Mouse (Mus musculus): ENCODE results near the gene Pcnx2. TPM values are rescaled to one million over a fixed set of nuclear protein-coding genes. Genes with fewer than 3 reads are reported as not detected.
A peak's percentile ranks its signal among the peaks of the same experiment; 100 is the strongest.

Gene Pcnx2
- polyA plus RNA-seq, 1 experiment, result 0.01 TPM

- no peak overlapping the region for H3K4me3 ChIP-seq (replicated peaks)
- no peaks in the 10 kb centered on the region for H3K36me3 ChIP-seq (ENCODE audit: control insufficient read depth)
- TF ChIP-seq GATA1 (IDR thresholded peaks at IDR 0.05; ENCODE audit: low read length) (no peak), TAL1 (IDR thresholded peaks at IDR 0.05; ENCODE audit: low read length) (no peak)
- H3K4me1 ChIP-seq (ENCODE audit: control insufficient read depth), result no peaks in the 10 kb centered on the region
- H3K27me3 ChIP-seq (ENCODE audit: control insufficient read depth), result no peaks in the 10 kb centered on the region
- H3K9me3 ChIP-seq (ENCODE audit: control insufficient read depth, low read length), result peaks cover 4% of the 10 kb centered on the region; the same call in 1 of the 2 replicates
Measured at GRCm38 (mm10) chr8:125919560-125919959, 21.4 kb upstream of the Pcnx2 start.

DNA sequence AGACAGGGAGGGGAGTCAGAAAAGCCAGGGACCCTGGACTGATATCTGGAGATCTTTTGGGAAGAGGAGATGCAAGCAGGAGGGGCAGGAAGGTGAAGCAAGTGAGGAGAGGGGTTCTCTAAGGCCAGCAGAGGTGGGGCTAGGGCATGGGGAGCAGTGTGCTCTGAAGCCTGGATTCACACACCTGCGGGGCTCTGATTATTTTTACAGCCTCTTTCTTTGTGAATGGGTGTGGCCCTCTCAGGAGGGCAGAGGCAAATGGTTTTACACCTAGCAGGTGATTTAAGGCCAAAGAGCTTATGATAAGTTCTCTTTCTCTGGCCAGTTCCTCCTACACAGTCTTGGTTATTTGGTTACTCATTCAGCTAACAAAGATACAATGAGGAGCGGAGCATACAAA, 20.6 kb upstream of the Pcnx2 start:
- Histone ChIP-seq H3K27me3 (ENCODE audit: control insufficient read depth) (no peaks in the 10 kb centered on the region), H3K4me3 (replicated peaks) (no peak overlapping the region), H3K36me3 (ENCODE audit: control insufficient read depth) (no peaks in the 10 kb centered on the region), H3K9me3 (ENCODE audit: control insufficient read depth, low read length) (peaks cover 4% of the 10 kb centered on the region; the same call in 1 of the 2 replicates), H3K4me1 (ENCODE audit: control insufficient read depth) (no peaks in the 10 kb centered on the region)
- TF ChIP-seq TAL1 (IDR thresholded peaks at IDR 0.05; ENCODE audit: low read length) (no peak), GATA1 (IDR thresholded peaks at IDR 0.05; ENCODE audit: low read length) (no peak)

DNA sequence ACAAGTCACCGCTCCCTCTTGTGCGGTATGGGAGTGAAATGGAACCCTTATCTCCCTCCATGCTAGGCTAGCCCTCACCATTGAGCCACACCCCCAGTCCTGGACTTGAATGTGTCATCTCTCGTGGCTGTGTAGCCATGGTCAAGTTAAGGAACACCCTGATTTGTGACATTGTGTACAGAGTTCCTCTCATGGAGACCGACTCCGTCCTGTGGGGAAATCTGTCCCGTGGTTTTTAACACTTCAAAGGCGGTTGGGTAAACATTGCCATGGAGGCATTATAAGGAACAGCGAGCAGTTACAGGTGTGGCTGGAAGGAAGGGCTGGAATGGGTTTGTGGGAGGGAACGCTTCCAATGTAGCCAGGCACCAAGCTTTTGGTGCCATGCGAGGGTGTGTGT, 18.9 kb upstream of the Pcnx2 start:
- Histone ChIP-seq H3K9me3 (ENCODE audit: control insufficient read depth, low read length) (peaks cover 4% of the 10 kb centered on the region; the same call in 1 of the 2 replicates), H3K4me1 (ENCODE audit: control insufficient read depth) (no peaks in the 10 kb centered on the region), H3K4me3 (replicated peaks) (no peak overlapping the region), H3K36me3 (ENCODE audit: control insufficient read depth) (no peaks in the 10 kb centered on the region), H3K27me3 (ENCODE audit: control insufficient read depth) (peaks cover 6% of the 10 kb centered on the region)
- TF ChIP-seq GATA1 (IDR thresholded peaks at IDR 0.05; ENCODE audit: low read length) (no peak), TAL1 (IDR thresholded peaks at IDR 0.05; ENCODE audit: low read length) (no peak)

GRCm38 (mm10) chr8:125914386-125914785, 16.3 kb upstream of the Pcnx2 start:
- Histone ChIP-seq H3K4me1 (ENCODE audit: control insufficient read depth) (no peaks in the 10 kb centered on the region), H3K36me3 (ENCODE audit: control insufficient read depth) (no peaks in the 10 kb centered on the region), H3K9me3 (ENCODE audit: control insufficient read depth, low read length) (peaks cover 4% of the 10 kb centered on the region; the same call in 1 of the 2 replicates), H3K4me3 (replicated peaks) (no peak overlapping the region), H3K27me3 (ENCODE audit: control insufficient read depth) (peaks cover 32% of the 10 kb centered on the region)
- TF ChIP-seq GATA1 (IDR thresholded peaks at IDR 0.05; ENCODE audit: low read length) (no peak), TAL1 (IDR thresholded peaks at IDR 0.05; ENCODE audit: low read length) (no peak)

- peaks cover 4% of the 10 kb centered on the region; the same call in 1 of the 2 replicates for H3K9me3 ChIP-seq (ENCODE audit: control insufficient read depth, low read length)
- TF ChIP-seq TAL1 (IDR thresholded peaks at IDR 0.05; ENCODE audit: low read length) (no peak), GATA1 (IDR thresholded peaks at IDR 0.05; ENCODE audit: low read length) (no peak)
- H3K27me3 ChIP-seq (ENCODE audit: control insufficient read depth), result peaks cover 40% of the 10 kb centered on the region
- H3K4me3 ChIP-seq (replicated peaks), result no peak overlapping the region
- H3K4me1 ChIP-seq (ENCODE audit: control insufficient read depth), result no peaks in the 10 kb centered on the region
- no peaks in the 10 kb centered on the region for H3K36me3 ChIP-seq (ENCODE audit: control insufficient read depth)
Measured at GRCm38 (mm10) chr8:125913206-125913605, 15.1 kb upstream of the Pcnx2 start.

GRCm38 (mm10) chr8:125911229-125911580, 13.1 kb upstream of the Pcnx2 start:
- peaks cover 4% of the 10 kb centered on the region; the same call in 1 of the 2 replicates for H3K9me3 ChIP-seq (ENCODE audit: control insufficient read depth, low read length)
- H3K36me3 ChIP-seq (ENCODE audit: control insufficient read depth), result no peaks in the 10 kb centered on the region
- no peaks in the 10 kb centered on the region for H3K4me1 ChIP-seq (ENCODE audit: control insufficient read depth)
- H3K27me3 ChIP-seq (ENCODE audit: control insufficient read depth), result peaks cover 40% of the 10 kb centered on the region
- TF ChIP-seq GATA1 (IDR thresholded peaks at IDR 0.05; ENCODE audit: low read length) (no peak), TAL1 (IDR thresholded peaks at IDR 0.05; ENCODE audit: low read length) (no peak)
- H3K4me3 ChIP-seq (replicated peaks), result peak overlapping the region; percentile 24

- no peak for TF ChIP-seq TAL1 (IDR thresholded peaks at IDR 0.05; ENCODE audit: low read length)
- no peak for TF ChIP-seq GATA1 (IDR thresholded peaks at IDR 0.05; ENCODE audit: low read length)
Measured at GRCm38 (mm10) chr8:125910365-125911228, 12.5 kb upstream of the Pcnx2 start, which contains the start of gene Map3k21. Map3k21 (plus strand) TSS chr8:125910450.

GRCm38 (mm10) chr8:125909661-125910364, 11.7 kb upstream of the Pcnx2 start:
- TF ChIP-seq TAL1 (IDR thresholded peaks at IDR 0.05; ENCODE audit: low read length), result no peak
- TF ChIP-seq GATA1 (IDR thresholded peaks at IDR 0.05; ENCODE audit: low read length), result no peak
- H3K4me1 ChIP-seq (ENCODE audit: control insufficient read depth), result no peaks in the 10 kb centered on the region
- H3K36me3 ChIP-seq (ENCODE audit: control insufficient read depth), result no peaks in the 10 kb centered on the region
- H3K4me3 ChIP-seq (replicated peaks), result peak overlapping the region; percentile 41
- peaks cover 40% of the 10 kb centered on the region for H3K27me3 ChIP-seq (ENCODE audit: control insufficient read depth)
- H3K9me3 ChIP-seq (ENCODE audit: control insufficient read depth, low read length), result peaks cover under 1% of the 10 kb centered on the region; the same call in 1 of the 2 replicates

More at GRCm38 (mm10) chr8:125910365-125911228, 12.5 kb upstream of the Pcnx2 start, which contains the start of gene Map3k21:
- H3K9me3 ChIP-seq (ENCODE audit: control insufficient read depth, low read length), result peaks cover 4% of the 10 kb centered on the region; the same call in 1 of the 2 replicates
- no peaks in the 10 kb centered on the region for H3K4me1 ChIP-seq (ENCODE audit: control insufficient read depth)
- H3K36me3 ChIP-seq (ENCODE audit: control insufficient read depth), result no peaks in the 10 kb centered on the region
- peak within 1 kb of the TSS; percentile 41 for H3K4me3 ChIP-seq (replicated peaks)
- H3K27me3 ChIP-seq (ENCODE audit: control insufficient read depth), result peaks cover 40% of the 10 kb centered on the region

GRCm38 (mm10) chr8:125907311-125907710, 9.2 kb upstream of the Pcnx2 start:
- TF ChIP-seq TAL1 (IDR thresholded peaks at IDR 0.05; ENCODE audit: low read length), result no peak
- no peak for TF ChIP-seq GATA1 (IDR thresholded peaks at IDR 0.05; ENCODE audit: low read length)
- Histone ChIP-seq H3K4me3 (replicated peaks) (no peak overlapping the region), H3K36me3 (ENCODE audit: control insufficient read depth) (no peaks in the 10 kb centered on the region), H3K27me3 (ENCODE audit: control insufficient read depth) (peaks cover 37% of the 10 kb centered on the region), H3K9me3 (ENCODE audit: control insufficient read depth, low read length) (no peaks in the 10 kb centered on the region), H3K4me1 (ENCODE audit: control insufficient read depth) (no peaks in the 10 kb centered on the region)

All from erythroblast, embryonic 14.5 days (primary cell).